Mouse (Mus musculus) midbrain, embryonic 11.5 days (tissue): ENCODE measurements around the gene Snrnp35. TPM values are rescaled to one million over a fixed set of nuclear protein-coding genes. Genes with fewer than 3 reads are reported as not detected.

ENCODE experiments used
- ATAC-seq: fragments of 200-750 bp; cut with Nextera tagmentation; 2 replicates; pipeline ENCODE4 v1.8.0; 2017; ENCODE audit warnings: moderate TSS enrichment, moderate library complexity; ENCODE audit not compliant: low FRiP score
- DNase-seq: peaks from one replicate; pipeline ENCODE4 v3.0.0; 2015; ENCODE audit warnings: low spot score; ENCODE audit errors: missing footprints
- H3K27ac ChIP-seq: fragments of 300-500 bp; sonication (generic); 2 replicates; pipeline ENCODE4 v1.5.1; 2014; ENCODE audit warnings: low read depth, low read length
- H3K27me3 ChIP-seq: fragments of 300-500 bp; sonication (generic); 2 replicates; pipeline ENCODE4 v1.6.1; 2014; ENCODE audit warnings: mild to moderate bottlenecking, low read length, moderate library complexity, mixed read lengths; ENCODE audit not compliant: control insufficient read depth, insufficient read depth
- H3K36me3 ChIP-seq: fragments of 300-500 bp; sonication (generic); 2 replicates; pipeline ENCODE4 v1.6.1; 2014; ENCODE audit warnings: mild to moderate bottlenecking, low read length, moderate library complexity, mixed read lengths; ENCODE audit not compliant: control insufficient read depth, insufficient read depth
- H3K4me1 ChIP-seq: fragments of 300-500 bp; sonication (generic); 2 replicates; pipeline ENCODE4 v1.6.1; 2014; ENCODE audit warnings: low read length; ENCODE audit not compliant: control insufficient read depth, insufficient read depth
- H3K4me2 ChIP-seq: fragments of 300-500 bp; sonication (generic); 2 replicates; pipeline ENCODE4 v1.6.1; 2014; ENCODE audit warnings: mild to moderate bottlenecking, moderate library complexity
- H3K4me3 ChIP-seq: fragments of 300-500 bp; sonication (generic); 2 replicates; pipeline ENCODE4 v1.5.1; 2014; ENCODE audit warnings: low read depth, low read length
- H3K9ac ChIP-seq: fragments of 300-500 bp; sonication (generic); 2 replicates; pipeline ENCODE4 v1.6.1; 2014; ENCODE audit warnings: low read length
- H3K9me3 ChIP-seq: fragments of 300-500 bp; sonication (generic); 2 replicates; pipeline ENCODE4 v1.6.1; 2016; ENCODE audit warnings: low read length; ENCODE audit not compliant: control insufficient read depth
- WGBS: fragments of 180-500 bp; shearing (Covaris S2); extraction: QIAGEN DNeasy Blood & Tissue Kit; methylation state at CpG from one replicate; pipeline ENCODE4 v1.1.7; 2014; 5-methylcytosine and 5-hydroxymethylcytosine counted together
- polyA plus RNA-seq: library from polyadenylated mRNA; unstranded; fragments of >200 nt; fragmentation: Nextera tagmentation; extraction: Ambion mirVana; gene quantifications from 2 replicates; pipeline ENCODE4 v1.2.1, GENCODE M21; 2014

The Snrnp35 gene
- polyA plus RNA-seq = 15.6 and 17.3 TPM in 2 replicates

- H3K36me3 ChIP-seq = 0 out of 2 replicates have a peak, but pooled peaks cover 2% of the 10 kb centered on the region
- H3K9me3 ChIP-seq = no peaks in the 10 kb centered on the region
- H3K4me2 ChIP-seq = peak within 1 kb of the TSS; percentile 60
- H3K27ac ChIP-seq = peak within 1 kb of the TSS; percentile 97
- H3K9ac ChIP-seq = peak within 1 kb of the TSS; percentile 93
- peaks cover 8% of the 10 kb centered on the region for H3K4me1 ChIP-seq
- no peaks in the 10 kb centered on the region for H3K27me3 ChIP-seq
- peak within 1 kb of the TSS; percentile 68 for H3K4me3 ChIP-seq
- under 1% methylated on average over 48 of the region's 48 CpGs for WGBS
- ATAC-seq (peak; percentile 96), DNase-seq (peak; percentile 99)
These were observed at the start of gene Snrnp35 for GRCm38 (mm10) chr5:124482966-124483654. Gene Snrnp35 (plus strand): TSS chr5:124483134.

- ATAC-seq (no peak), DNase-seq (no peak)
- H3K27me3 ChIP-seq = no peaks in the 10 kb centered on the region
- no peak overlapping the region for H3K27ac ChIP-seq
- no peak overlapping the region for H3K4me3 ChIP-seq
- H3K4me1 ChIP-seq = peaks cover 5% of the 10 kb centered on the region; the same call in 1 of the 2 replicates
- no peaks in the 10 kb centered on the region for H3K36me3 ChIP-seq
- no peak overlapping the region for H3K9ac ChIP-seq
- no peaks in the 10 kb centered on the region for H3K9me3 ChIP-seq
- WGBS = 86% methylated on average over 5 of the region's 5 CpGs
- H3K4me2 ChIP-seq = no peak overlapping the region
These were observed 44.7 kb upstream of the Snrnp35 start for GRCm38 (mm10) chr5:124438229-124438628.

GRCm38 (mm10) chr5:124438746-124439145, 44.2 kb upstream of the Snrnp35 start:
- no peak for DNase-seq
- H3K9me3 ChIP-seq = no peaks in the 10 kb centered on the region
- no peak overlapping the region for H3K4me3 ChIP-seq
- H3K9ac ChIP-seq = no peak overlapping the region
- no peak overlapping the region for H3K27ac ChIP-seq
- no peak for ATAC-seq
- H3K4me1 ChIP-seq = peaks cover 5% of the 10 kb centered on the region; the same call in 1 of the 2 replicates
- peak overlapping the region; percentile 91; the same call in 1 of the 2 replicates for H3K4me2 ChIP-seq
- H3K36me3 ChIP-seq = no peaks in the 10 kb centered on the region
- H3K27me3 ChIP-seq = no peaks in the 10 kb centered on the region
- WGBS = 69% methylated on average over 5 of the region's 5 CpGs

- Histone ChIP-seq H3K4me2 (peak within 1 kb of the TSS; percentile 91), H3K4me3 (peak within 1 kb of the TSS; percentile 74), H3K4me1 (peaks cover 6% of the 10 kb centered on the region; the same call in 1 of the 2 replicates), H3K9me3 (no peaks in the 10 kb centered on the region), H3K36me3 (no peaks in the 10 kb centered on the region), H3K27ac (peak within 1 kb of the TSS; percentile 82), H3K9ac (peak within 1 kb of the TSS; percentile 76), H3K27me3 (no peaks in the 10 kb centered on the region)
- DNase-seq = peak; percentile 98
- ATAC-seq = peak; percentile 97
- WGBS = 1% methylated on average over 34 of the region's 34 CpGs
These were observed 43.4 kb upstream of the Snrnp35 start, which contains the start of gene Kmt5a for GRCm38 (mm10) chr5:124439447-124440093. Gene Kmt5a (plus strand): TSS chr5:124439930.

- Histone ChIP-seq H3K4me3 (peak overlapping the region; percentile 74), H3K9ac (peak overlapping the region; percentile 76), H3K9me3 (no peaks in the 10 kb centered on the region), H3K27ac (peak overlapping the region; percentile 82), H3K27me3 (no peaks in the 10 kb centered on the region), H3K36me3 (no peaks in the 10 kb centered on the region), H3K4me2 (peak overlapping the region; percentile 91), H3K4me1 (peaks cover 10% of the 10 kb centered on the region; the same call in 1 of the 2 replicates)
- under 1% methylated on average over 30 of the region's 30 CpGs for WGBS
- DNase-seq (no peak), ATAC-seq (no peak; the same call in 1 of the 2 replicates)
These were observed 42.7 kb upstream of the Snrnp35 start for GRCm38 (mm10) chr5:124440094-124440701.

- no peak for ATAC-seq
- WGBS = 78% methylated on average over 2 of the region's 2 CpGs
- no peaks in the 10 kb centered on the region for H3K36me3 ChIP-seq
- no peak for DNase-seq
- no peak overlapping the region for H3K9ac ChIP-seq
- no peak overlapping the region for H3K4me3 ChIP-seq
- H3K27me3 ChIP-seq = no peaks in the 10 kb centered on the region
- peaks cover 19% of the 10 kb centered on the region for H3K4me1 ChIP-seq
- no peak overlapping the region for H3K4me2 ChIP-seq
- no peak overlapping the region for H3K27ac ChIP-seq
- H3K9me3 ChIP-seq = no peaks in the 10 kb centered on the region
These were observed 40.3 kb upstream of the Snrnp35 start for GRCm38 (mm10) chr5:124442628-124443027.

GRCm38 (mm10) chr5:124444208-124444607, 38.7 kb upstream of the Snrnp35 start:
- DNase-seq = no peak
- Histone ChIP-seq H3K36me3 (peaks cover 11% of the 10 kb centered on the region), H3K27me3 (no peaks in the 10 kb centered on the region), H3K9ac (no peak overlapping the region), H3K4me1 (peaks cover 21% of the 10 kb centered on the region), H3K27ac (no peak overlapping the region), H3K4me2 (no peak overlapping the region), H3K4me3 (no peak overlapping the region), H3K9me3 (no peaks in the 10 kb centered on the region)
- 76% methylated on average over 3 of the region's 3 CpGs for WGBS
- no peak for ATAC-seq

GRCm38 (mm10) chr5:124444661-124445561, 38.0 kb upstream of the Snrnp35 start:
- 6% methylated on average over 50 of the region's 66 CpGs for WGBS
- DNase-seq (peak; percentile 98), ATAC-seq (peak; percentile 88)
- Histone ChIP-seq H3K4me2 (peak overlapping the region; percentile 90), H3K4me1 (peaks cover 24% of the 10 kb centered on the region), H3K9me3 (no peaks in the 10 kb centered on the region), H3K36me3 (peaks cover 16% of the 10 kb centered on the region), H3K27ac (peak overlapping the region; percentile 53), H3K9ac (peak overlapping the region; percentile 92), H3K27me3 (no peaks in the 10 kb centered on the region), H3K4me3 (peak overlapping the region; percentile 95)
